Mouse (Mus musculus) hindbrain, embryonic 14.5 days (tissue): ENCODE data around the gene Shoc2. TPM values are rescaled to one million over a fixed set of nuclear protein-coding genes. Genes with fewer than 3 reads are reported as not detected.
A peak's percentile ranks its signal among the peaks of the same experiment; 100 is the strongest.

Source experiments
- ATAC-seq: fragments of 200-750 bp; cut with Nextera tagmentation; 2 replicates; pipeline ENCODE4 v1.8.0; 2017; ENCODE audit warnings: moderate number of reproducible peaks, mild to moderate bottlenecking, moderate TSS enrichment, moderate library complexity; ENCODE audit not compliant: low FRiP score
- DNase-seq: peaks from one replicate; pipeline ENCODE4 v3.0.0-alpha.2; 2015; ENCODE audit warnings: low spot score
- H3K27ac ChIP-seq: fragments of 300-500 bp; sonication (generic); 2 replicates; pipeline ENCODE4 v1.5.1; 2014; ENCODE audit warnings: mild to moderate bottlenecking, moderate library complexity
- H3K27me3 ChIP-seq: fragments of 300-500 bp; sonication (generic); 2 replicates; pipeline ENCODE4 v1.6.1; 2014; ENCODE audit warnings: mild to moderate bottlenecking, low read length, mixed read lengths; ENCODE audit not compliant: control insufficient read depth, insufficient read depth
- H3K36me3 ChIP-seq: fragments of 300-500 bp; sonication (generic); replicated peaks from 2 replicates; pipeline ENCODE4 v1.6.1; 2014; ENCODE audit not compliant: control insufficient read depth, insufficient read depth
- H3K4me1 ChIP-seq: fragments of 300-500 bp; sonication (generic); replicated peaks from 2 replicates; pipeline ENCODE4 v1.6.1; 2014; ENCODE audit warnings: antibody characterized with exemption, low read length, mixed read lengths; ENCODE audit not compliant: control insufficient read depth, insufficient read depth
- H3K4me2 ChIP-seq: fragments of 300-500 bp; sonication (generic); replicated peaks from 2 replicates; pipeline ENCODE4 v1.6.1; 2014; ENCODE audit warnings: mild to moderate bottlenecking, moderate library complexity
- H3K4me3 ChIP-seq: fragments of 300-500 bp; sonication (generic); replicated peaks from 2 replicates; pipeline ENCODE4 v1.5.1; 2014; ENCODE audit warnings: mild to moderate bottlenecking, low read length
- H3K9ac ChIP-seq: fragments of 300-500 bp; sonication (generic); 2 replicates; pipeline ENCODE4 v1.6.1; 2014
- H3K9me3 ChIP-seq: fragments of 300-500 bp; sonication (generic); 2 replicates; pipeline ENCODE4 v1.6.1; 2016; ENCODE audit warnings: low read length; ENCODE audit not compliant: control insufficient read depth
- WGBS: fragments of 180-500 bp; shearing (Covaris S2); extraction: QIAGEN DNeasy Blood & Tissue Kit; methylation state at CpG from one replicate; pipeline ENCODE4 v1.1.7; 2014; 5-methylcytosine and 5-hydroxymethylcytosine counted together
- polyA plus RNA-seq: library from polyadenylated mRNA; unstranded; fragments of >200 nt; fragmentation: Nextera tagmentation; extraction: Ambion mirVana; gene quantifications from 2 replicates; pipeline ENCODE4 v1.2.1, GENCODE M21; 2014

The Shoc2 gene
- polyA plus RNA-seq = 75.3 and 83.0 TPM in 2 replicates

- peak; percentile 96 for ATAC-seq
- peak within 1 kb of the TSS; percentile 93 for H3K4me3 ChIP-seq
- under 1% methylated on average over 58 of the region's 62 CpGs for WGBS
Observed at GRCm38 (mm10) chr19:53943802-53944785, at the start of gene Shoc2, which contains the start of gene Bbip1. Gene Shoc2, plus strand, starts transcription at chr19:53944306. Gene Bbip1, minus strand, starts transcription at chr19:53944627.

GRCm38 (mm10) chr19:53894538-53895121, 49.5 kb upstream of the Shoc2 start:
- Histone ChIP-seq H3K27me3 (no peaks in the 10 kb centered on the region), H3K4me3 (no peak overlapping the region), H3K4me2 (no peak overlapping the region), H3K27ac (no peak overlapping the region), H3K36me3 (no peaks in the 10 kb centered on the region), H3K4me1 (no peaks in the 10 kb centered on the region), H3K9me3 (no peaks in the 10 kb centered on the region), H3K9ac (no peak overlapping the region)
- ATAC-seq (no peak), DNase-seq (no peak)
- 83% methylated on average over 12 of the region's 12 CpGs for WGBS

More at GRCm38 (mm10) chr19:53943802-53944785, at the start of gene Shoc2, which contains the start of gene Bbip1:
- Histone ChIP-seq H3K9me3 (no peaks in the 10 kb centered on the region), H3K9ac (peak within 1 kb of the TSS; percentile 95), H3K27ac (peak within 1 kb of the TSS; percentile 96), H3K27me3 (no peaks in the 10 kb centered on the region), H3K4me1 (peaks cover 21% of the 10 kb centered on the region), H3K36me3 (no peaks in the 10 kb centered on the region; the same call in 1 of the 2 replicates), H3K4me2 (peak within 1 kb of the TSS; percentile 62)
- DNase-seq = peak; percentile 99

GRCm38 (mm10) chr19:53898046-53898445, 46.1 kb upstream of the Shoc2 start:
- no peaks in the 10 kb centered on the region for H3K27me3 ChIP-seq
- 77% methylated on average over 5 of the region's 5 CpGs for WGBS

GRCm38 (mm10) chr19:53898498-53898897, 45.6 kb upstream of the Shoc2 start:
- Histone ChIP-seq H3K36me3 (no peaks in the 10 kb centered on the region), H3K4me1 (peaks cover 8% of the 10 kb centered on the region; the same call in 1 of the 2 replicates), H3K9me3 (no peaks in the 10 kb centered on the region), H3K4me3 (no peak overlapping the region), H3K4me2 (no peak overlapping the region), H3K27me3 (no peaks in the 10 kb centered on the region), H3K9ac (no peak overlapping the region), H3K27ac (no peak overlapping the region)
- ATAC-seq (no peak), DNase-seq (no peak)
- 77% methylated on average over 4 of the region's 4 CpGs for WGBS

More at GRCm38 (mm10) chr19:53898046-53898445, 46.1 kb upstream of the Shoc2 start:
- no peak overlapping the region for H3K27ac ChIP-seq
- H3K9ac ChIP-seq = no peak overlapping the region
- no peak overlapping the region for H3K4me3 ChIP-seq
- no peak for DNase-seq
- H3K9me3 ChIP-seq = no peaks in the 10 kb centered on the region
- H3K36me3 ChIP-seq = no peaks in the 10 kb centered on the region
- H3K4me1 ChIP-seq = peaks cover 8% of the 10 kb centered on the region; the same call in 1 of the 2 replicates
- no peak overlapping the region for H3K4me2 ChIP-seq
- no peak for ATAC-seq

- WGBS = 84% methylated on average over 25 of the region's 25 CpGs
Observed at GRCm38 (mm10) chr19:53898970-53899900, 44.9 kb upstream of the Shoc2 start.

GRCm38 (mm10) chr19:53899941-53900610, 44.0 kb upstream of the Shoc2 start:
- 91% methylated on average over 14 of the region's 14 CpGs for WGBS
- H3K9ac ChIP-seq = no peak overlapping the region
- H3K27me3 ChIP-seq = no peaks in the 10 kb centered on the region
- peaks cover 17% of the 10 kb centered on the region for H3K4me1 ChIP-seq
- no peak overlapping the region for H3K4me2 ChIP-seq
- H3K4me3 ChIP-seq = no peak overlapping the region
- ATAC-seq (no peak), DNase-seq (no peak)
- H3K36me3 ChIP-seq = no peaks in the 10 kb centered on the region
- no peaks in the 10 kb centered on the region for H3K9me3 ChIP-seq
- no peak overlapping the region for H3K27ac ChIP-seq

More at GRCm38 (mm10) chr19:53898970-53899900, 44.9 kb upstream of the Shoc2 start:
- H3K4me1 ChIP-seq = peaks cover 8% of the 10 kb centered on the region
- no peaks in the 10 kb centered on the region for H3K27me3 ChIP-seq
- H3K4me3 ChIP-seq = no peak overlapping the region
- no peaks in the 10 kb centered on the region for H3K9me3 ChIP-seq
- no peak overlapping the region for H3K27ac ChIP-seq
- no peaks in the 10 kb centered on the region for H3K36me3 ChIP-seq
- ATAC-seq = no peak
- H3K4me2 ChIP-seq = no peak overlapping the region
- DNase-seq = no peak
- no peak overlapping the region for H3K9ac ChIP-seq

GRCm38 (mm10) chr19:53901931-53902738, 42.0 kb upstream of the Shoc2 start:
- 61% methylated on average over 15 of the region's 15 CpGs for WGBS
- DNase-seq = no peak

More at GRCm38 (mm10) chr19:53901931-53902738, 42.0 kb upstream of the Shoc2 start:
- peak overlapping the region; percentile 75 for H3K4me2 ChIP-seq
- H3K4me3 ChIP-seq = peak overlapping the region; percentile 97
- H3K9me3 ChIP-seq = no peaks in the 10 kb centered on the region
- H3K4me1 ChIP-seq = peaks cover 23% of the 10 kb centered on the region
- no peaks in the 10 kb centered on the region for H3K36me3 ChIP-seq
- no peaks in the 10 kb centered on the region for H3K27me3 ChIP-seq
- peak overlapping the region; percentile 67; the same call in 1 of the 2 replicates for H3K9ac ChIP-seq
- peak overlapping the region; percentile 91 for H3K27ac ChIP-seq
- no peak for ATAC-seq
